Mouse (Mus musculus) midbrain, embryonic 12.5 days (tissue): ENCODE measurements around the gene Abhd14a. TPM values are rescaled to one million over a fixed set of nuclear protein-coding genes. Genes with fewer than 3 reads are reported as not detected.
A peak's percentile ranks its signal among the peaks of the same experiment; 100 is the strongest.

Source experiments
- ATAC-seq: fragments of 200-750 bp; cut with Nextera tagmentation; 2 replicates; pipeline ENCODE4 v1.8.0; 2017; ENCODE audit warnings: low read depth, moderate TSS enrichment, moderate library complexity; ENCODE audit not compliant: low FRiP score
- H3K27ac ChIP-seq: fragments of 300-500 bp; sonication (generic); replicated peaks from 2 replicates; pipeline ENCODE4 v1.5.1; 2016; ENCODE audit warnings: mild to moderate bottlenecking
- H3K27me3 ChIP-seq: fragments of 300-500 bp; sonication (generic); 2 replicates; pipeline ENCODE4 v1.6.1; 2016; ENCODE audit warnings: mild to moderate bottlenecking
- H3K36me3 ChIP-seq: fragments of 300-500 bp; sonication (generic); 2 replicates; pipeline ENCODE4 v1.6.1; 2016
- H3K4me1 ChIP-seq: fragments of 300-500 bp; sonication (generic); 2 replicates; pipeline ENCODE4 v1.6.1; 2016
- H3K4me2 ChIP-seq: fragments of 300-500 bp; sonication (generic); replicated peaks from 2 replicates; pipeline ENCODE4 v1.6.1; 2016; ENCODE audit warnings: mild to moderate bottlenecking, moderate library complexity
- H3K4me3 ChIP-seq: fragments of 300-500 bp; sonication (generic); 2 replicates; pipeline ENCODE4 v1.5.1; 2016; ENCODE audit warnings: mild to moderate bottlenecking
- H3K9ac ChIP-seq: fragments of 300-500 bp; sonication (generic); replicated peaks from 2 replicates; pipeline ENCODE4 v1.6.1; 2016; ENCODE audit warnings: mild to moderate bottlenecking, moderate library complexity
- H3K9me3 ChIP-seq: fragments of 300-500 bp; sonication (generic); 2 replicates; pipeline ENCODE4 v1.6.1; 2016; ENCODE audit warnings: mild to moderate bottlenecking
- WGBS: fragments of 180-500 bp; shearing (Covaris S2); methylation state at CpG from one replicate; pipeline ENCODE4 v1.1.7; 2016; 5-methylcytosine and 5-hydroxymethylcytosine counted together
- polyA plus RNA-seq: library from polyadenylated mRNA; unstranded; fragments of >200 nt; fragmentation: Nextera tagmentation; extraction: Ambion mirVana; gene quantifications from 2 replicates; pipeline ENCODE4 v1.2.1, GENCODE M21; 2016

Abhd14a gene
- polyA plus RNA-seq, 1 experiment from 2014 or later, result 36.5 TPM

GRCm38 (mm10) chr9:106402607-106403375 lies 44.7 kb downstream of the Abhd14a start:
- no peaks in the 10 kb centered on the region for H3K9me3 ChIP-seq

GRCm38 (mm10) chr9:106402149-106402548 lies 45.3 kb downstream of the Abhd14a start:
- Histone ChIP-seq H3K4me3 (no peak overlapping the region), H3K9ac (no peak overlapping the region), H3K9me3 (no peaks in the 10 kb centered on the region), H3K27ac (no peak overlapping the region), H3K27me3 (no peaks in the 10 kb centered on the region), H3K36me3 (no peaks in the 10 kb centered on the region), H3K4me2 (no peak overlapping the region), H3K4me1 (0 out of 2 replicates have a peak, but pooled peaks cover 3% of the 10 kb centered on the region)
- no peak for ATAC-seq
- WGBS, result 86% methylated on average over 5 of the region's 5 CpGs

More at GRCm38 (mm10) chr9:106402607-106403375, 44.7 kb downstream of the Abhd14a start:
- Histone ChIP-seq H3K4me1 (0 out of 2 replicates have a peak, but pooled peaks cover 3% of the 10 kb centered on the region), H3K4me2 (no peak overlapping the region), H3K9ac (no peak overlapping the region), H3K27ac (no peak overlapping the region), H3K27me3 (no peaks in the 10 kb centered on the region), H3K4me3 (no peak overlapping the region), H3K36me3 (no peaks in the 10 kb centered on the region)
- WGBS, result 89% methylated on average over 16 of the region's 16 CpGs
- ATAC-seq, result no peak

GRCm38 (mm10) chr9:106399808-106400207 lies 47.7 kb downstream of the Abhd14a start:
- no peak overlapping the region for H3K4me3 ChIP-seq
- WGBS, result 78% methylated on average over 3 of the region's 3 CpGs
- no peaks in the 10 kb centered on the region for H3K36me3 ChIP-seq
- H3K9me3 ChIP-seq, result no peaks in the 10 kb centered on the region
- H3K9ac ChIP-seq, result no peak overlapping the region
- no peaks in the 10 kb centered on the region for H3K27me3 ChIP-seq
- H3K4me1 ChIP-seq, result peaks cover 7% of the 10 kb centered on the region
- no peak overlapping the region for H3K4me2 ChIP-seq
- no peak overlapping the region for H3K27ac ChIP-seq
- no peak for ATAC-seq

DNA sequence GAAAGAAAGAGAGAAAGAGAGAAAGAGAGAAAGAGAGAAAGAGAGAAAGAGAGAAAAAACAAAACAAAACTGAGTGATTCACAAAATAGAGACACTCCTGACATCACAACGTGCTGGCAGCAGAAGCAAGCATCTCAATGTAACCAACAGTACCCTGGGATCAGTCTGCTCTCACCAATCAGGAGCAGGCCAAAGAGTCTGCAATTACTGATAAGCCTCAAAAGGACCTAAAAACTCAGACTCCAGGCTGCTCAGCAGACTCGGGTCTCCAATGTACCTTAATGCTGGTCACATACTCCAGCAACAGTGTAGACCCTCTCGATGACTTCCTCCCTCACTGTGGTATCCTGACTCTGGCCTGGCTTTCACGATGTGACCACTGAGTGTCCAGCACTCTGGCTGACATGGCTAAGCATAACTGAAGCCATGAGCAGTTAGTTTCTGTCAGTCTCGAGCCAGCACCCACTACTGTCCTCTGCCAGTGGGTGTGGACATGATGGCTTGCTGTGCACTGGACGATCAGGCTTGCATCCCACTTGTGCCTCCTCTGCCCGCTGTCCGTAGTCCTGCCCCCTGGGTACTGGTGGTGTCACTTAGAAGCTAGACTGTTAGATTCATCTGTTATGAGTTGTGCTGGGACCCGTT lies 48.7 kb downstream of the Abhd14a start:
- ATAC-seq, result no peak
- 80% methylated on average over 9 of the region's 9 CpGs for WGBS
- H3K36me3 ChIP-seq, result no peaks in the 10 kb centered on the region
- H3K9ac ChIP-seq, result no peak overlapping the region
- H3K27ac ChIP-seq, result no peak overlapping the region
- no peaks in the 10 kb centered on the region for H3K27me3 ChIP-seq
- peaks cover 13% of the 10 kb centered on the region for H3K4me1 ChIP-seq
- H3K4me3 ChIP-seq, result no peak overlapping the region
- no peaks in the 10 kb centered on the region for H3K9me3 ChIP-seq
- no peak overlapping the region for H3K4me2 ChIP-seq

- H3K4me3 ChIP-seq, result no peak overlapping the region
- no peaks in the 10 kb centered on the region for H3K27me3 ChIP-seq
- H3K36me3 ChIP-seq, result no peaks in the 10 kb centered on the region
- H3K9me3 ChIP-seq, result no peaks in the 10 kb centered on the region
- H3K27ac ChIP-seq, result no peak overlapping the region
- H3K4me1 ChIP-seq, result peaks cover 20% of the 10 kb centered on the region
- H3K9ac ChIP-seq, result no peak overlapping the region
- WGBS, result 88% methylated on average over 4 of the region's 4 CpGs
- no peak overlapping the region for H3K4me2 ChIP-seq
- ATAC-seq, result no peak
Measured at GRCm38 (mm10) chr9:106397733-106398132, 49.7 kb downstream of the Abhd14a start.

DNA sequence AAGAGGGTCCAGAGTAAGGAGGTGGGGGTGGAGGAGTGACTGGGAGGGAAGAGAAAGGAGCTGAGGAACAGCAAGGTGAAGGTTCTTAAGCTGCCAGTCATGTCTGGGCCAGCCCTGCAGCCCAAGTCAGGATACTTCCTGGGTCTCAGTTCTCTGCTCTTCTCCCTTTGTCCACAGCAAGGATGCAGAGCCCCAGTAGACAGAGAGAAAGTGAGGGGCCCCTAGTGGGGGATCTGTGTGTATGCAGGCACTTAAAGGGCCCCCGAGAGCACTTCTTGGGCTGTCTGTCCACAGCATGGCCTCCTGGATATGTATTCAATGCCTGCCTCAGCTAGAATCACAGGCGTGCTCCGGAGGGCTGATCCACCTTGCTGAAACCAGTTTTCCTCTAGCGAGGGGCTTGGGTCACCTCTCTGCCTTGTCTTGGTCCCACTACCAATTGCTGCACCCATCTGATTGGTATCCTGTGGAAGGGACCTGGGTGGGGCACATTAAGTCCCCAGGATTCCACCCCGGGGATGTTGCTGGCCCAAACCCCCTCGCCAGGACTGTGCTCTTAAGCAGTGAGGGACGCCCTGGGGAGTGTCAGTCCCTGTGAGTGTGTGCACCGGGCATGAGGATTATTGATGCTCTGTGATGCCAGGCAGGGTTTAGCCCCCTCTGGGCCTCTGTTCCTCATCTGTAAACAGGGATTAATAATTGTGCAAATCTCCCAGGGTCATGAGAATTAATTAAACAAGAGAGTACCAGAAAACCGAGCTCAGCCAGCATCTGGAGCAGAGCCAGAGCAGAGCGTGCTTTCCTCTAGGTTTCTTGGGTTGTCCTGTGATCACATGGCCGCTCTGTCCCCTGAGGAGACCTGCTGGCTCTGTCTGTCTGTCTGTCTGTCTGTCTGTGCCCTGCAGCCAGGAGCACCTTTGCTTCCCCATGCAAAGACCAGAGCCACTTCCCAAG lies 52.6 kb downstream of the Abhd14a start:
- Histone ChIP-seq H3K4me3 (no peak overlapping the region), H3K36me3 (no peaks in the 10 kb centered on the region), H3K27me3 (no peaks in the 10 kb centered on the region), H3K4me1 (peaks cover 23% of the 10 kb centered on the region), H3K9me3 (no peaks in the 10 kb centered on the region), H3K27ac (peak overlapping the region; percentile 40; the same call in 1 of the 2 replicates), H3K9ac (no peak overlapping the region), H3K4me2 (no peak overlapping the region)
- 37% methylated on average over 11 of the region's 11 CpGs for WGBS
- ATAC-seq, result peak; percentile 47

GRCm38 (mm10) chr9:106393548-106393947 lies 53.9 kb downstream of the Abhd14a start:
- WGBS, result 89% methylated on average over 8 of the region's 8 CpGs
- Histone ChIP-seq H3K27ac (no peak overlapping the region), H3K4me3 (no peak overlapping the region), H3K9ac (no peak overlapping the region), H3K4me2 (no peak overlapping the region), H3K36me3 (no peaks in the 10 kb centered on the region), H3K27me3 (no peaks in the 10 kb centered on the region), H3K9me3 (no peaks in the 10 kb centered on the region), H3K4me1 (peaks cover 23% of the 10 kb centered on the region)
- no peak for ATAC-seq

GRCm38 (mm10) chr9:106392828-106393527 lies 54.5 kb downstream of the Abhd14a start:
- Histone ChIP-seq H3K4me2 (no peak overlapping the region), H3K4me1 (peaks cover 23% of the 10 kb centered on the region), H3K9ac (no peak overlapping the region), H3K27ac (no peak overlapping the region), H3K4me3 (no peak overlapping the region), H3K9me3 (no peaks in the 10 kb centered on the region), H3K36me3 (no peaks in the 10 kb centered on the region), H3K27me3 (no peaks in the 10 kb centered on the region)
- WGBS, result 83% methylated on average over 11 of the region's 11 CpGs
- no peak for ATAC-seq

Other genes starting within 250 kb of the Abhd14a start
- 31.9 and 39.1 TPM in 2 replicates for gene Ppm1m, start 247.9 kb downstream of the Abhd14a start, polyA plus RNA-seq
- gene Twf2, start 244.6 kb downstream of the Abhd14a start, polyA plus RNA-seq, result 53.1 and 58.0 TPM in 2 replicates
- not detected in 2 replicates for gene Tlr9, start 225.1 kb downstream of the Abhd14a start, polyA plus RNA-seq
- 79.0 and 87.6 TPM in 2 replicates for gene Alas1, start 199.0 kb downstream of the Abhd14a start, polyA plus RNA-seq
- gene Poc1a, start 166.6 kb downstream of the Abhd14a start, polyA plus RNA-seq, result 21.0 and 23.2 TPM in 2 replicates
- 14.5 and 14.9 TPM in 2 replicates for gene Dusp7, start 79.0 kb downstream of the Abhd14a start, polyA plus RNA-seq
- gene Rpl29, start 18.2 kb downstream of the Abhd14a start, polyA plus RNA-seq, result 716 and 732 TPM in 2 replicates
- gene Acy1, start 9.4 kb downstream of the Abhd14a start, polyA plus RNA-seq, result 30.1 and 30.5 TPM in 2 replicates
- gene Abhd14b, start 219 bp downstream of the Abhd14a start, polyA plus RNA-seq, result 4.2 and 4.7 TPM in 2 replicates
- gene Pcbp4, start 5.6 kb upstream of the Abhd14a start, polyA plus RNA-seq, result 343 and 348 TPM in 2 replicates
- 0.71 and 0.79 TPM in 2 replicates for gene Gpr62, start 18.3 kb upstream of the Abhd14a start, polyA plus RNA-seq
- 47.1 and 51.4 TPM in 2 replicates for gene Rrp9, start 28.3 kb upstream of the Abhd14a start, polyA plus RNA-seq
- 1.0 and 1.8 TPM in 2 replicates for gene Parp3, start 29.3 kb upstream of the Abhd14a start, polyA plus RNA-seq
- not detected in 2 replicates for gene Iqcf1, start 52.3 kb upstream of the Abhd14a start, polyA plus RNA-seq
- not detected in 2 replicates for gene Iqcf5, start 66.9 kb upstream of the Abhd14a start, polyA plus RNA-seq
- not detected in 2 replicates for gene Iqcf3, start 114.0 kb upstream of the Abhd14a start, polyA plus RNA-seq
- not detected in 2 replicates for gene Iqcf4, start 123.3 kb upstream of the Abhd14a start, polyA plus RNA-seq
- gene Iqcf6, start 178.9 kb upstream of the Abhd14a start, polyA plus RNA-seq, result not detected in 2 replicates
- 9.6 and 10.0 TPM in 2 replicates for gene Grm2, start 208.4 kb upstream of the Abhd14a start, polyA plus RNA-seq
- 26.3 and 30.3 TPM in 2 replicates for gene Tex264, start 238.2 kb upstream of the Abhd14a start, polyA plus RNA-seq